Mouse (Mus musculus) embryonic facial prominence, embryonic 10.5 days (tissue): ENCODE results near the gene Cox6b1. TPM values are rescaled to one million over a fixed set of nuclear protein-coding genes. Genes with fewer than 3 reads are reported as not detected.

Source experiments
- DNase-seq: peaks from one replicate; pipeline ENCODE4 v3.0.0-alpha.2; 2017; ENCODE audit warnings: low spot score
- H3K27ac ChIP-seq: fragments of 300-500 bp; sonication (generic); replicated peaks from 2 replicates; pipeline ENCODE4 v1.5.1; 2016; ENCODE audit warnings: mild to moderate bottlenecking
- H3K27me3 ChIP-seq: fragments of 300-500 bp; sonication (generic); replicated peaks from 2 replicates; pipeline ENCODE4 v1.6.1; 2016; ENCODE audit warnings: low read depth, mild to moderate bottlenecking; ENCODE audit not compliant: poor library complexity, severe bottlenecking
- H3K36me3 ChIP-seq: fragments of 300-500 bp; sonication (generic); replicated peaks from 2 replicates; pipeline ENCODE4 v1.6.1; 2016; ENCODE audit warnings: mild to moderate bottlenecking, moderate library complexity
- H3K4me1 ChIP-seq: fragments of 300-500 bp; sonication (generic); 2 replicates; pipeline ENCODE4 v1.6.1; 2016
- H3K4me3 ChIP-seq: fragments of 300-500 bp; sonication (generic); 2 replicates; pipeline ENCODE4 v1.5.1; 2016; ENCODE audit warnings: mild to moderate bottlenecking, moderate library complexity
- H3K9me3 ChIP-seq: fragments of 300-500 bp; sonication (generic); 2 replicates; pipeline ENCODE4 v1.6.1; 2016; ENCODE audit warnings: mild to moderate bottlenecking
- whole genome bisulfite sequencing: fragments of 180-500 bp; shearing (Covaris S2); methylation state at CpG from one replicate; pipeline ENCODE4 v1.1.7; 2016; 5-methylcytosine and 5-hydroxymethylcytosine counted together
- polyA plus RNA-seq: library from polyadenylated mRNA; unstranded; fragments of >200 nt; fragmentation: Nextera tagmentation; extraction: Ambion mirVana; gene quantifications from 2 replicates; pipeline ENCODE4 v1.2.1, GENCODE M21; 2016

Cox6b1 gene
- 776 and 799 TPM in 2 replicates for polyA plus RNA-seq

DNA sequence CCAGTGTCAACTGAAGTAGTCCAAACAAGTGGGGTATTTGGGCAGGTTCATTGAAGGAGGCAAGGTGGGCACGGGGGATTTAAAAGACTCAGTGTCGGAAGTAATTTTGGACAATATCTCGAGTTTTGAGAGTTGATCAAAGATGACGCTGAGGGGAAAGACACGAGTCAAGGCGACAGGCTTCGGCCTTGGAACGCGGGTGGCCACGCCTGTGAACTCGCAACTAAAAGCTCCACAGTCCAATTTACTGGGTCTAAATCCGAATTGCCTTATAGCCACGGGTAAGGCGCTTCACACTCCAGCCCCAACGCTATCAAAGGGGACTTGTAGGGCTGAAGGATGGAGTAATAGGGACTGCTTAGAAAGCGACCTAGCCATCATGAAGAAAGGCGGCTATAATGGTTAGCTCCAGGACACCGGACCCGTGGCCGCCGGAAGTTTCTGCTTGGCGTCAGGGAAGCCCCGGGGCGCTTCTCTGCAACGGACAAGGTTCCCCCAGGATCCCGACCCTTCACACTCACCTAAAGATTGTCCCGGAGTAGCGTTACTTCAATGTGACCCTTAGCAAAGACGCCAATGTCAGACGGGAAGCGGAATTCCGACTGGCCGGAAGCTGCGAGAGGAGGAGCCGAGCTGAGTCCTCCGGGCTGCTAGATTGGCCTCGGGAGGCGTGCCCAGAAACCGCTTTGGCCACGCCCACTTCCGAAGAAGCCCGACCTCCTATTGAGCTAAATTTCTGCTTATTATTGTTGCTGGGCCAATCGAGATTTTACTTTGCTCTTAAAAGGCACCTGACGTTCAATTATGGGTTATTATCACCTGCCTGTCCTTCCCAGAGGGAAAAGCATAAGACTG lies at the start of gene Cox6b1:
TSS of gene Cox6b1 (minus strand) at position 622 of the 855 bp plus-strand sequence.
- Histone ChIP-seq H3K4me1 (peaks cover 10% of the 10 kb centered on the region), H3K9me3 (no peaks in the 10 kb centered on the region), H3K27ac (peak within 1 kb of the TSS; percentile 88), H3K4me3 (peak within 1 kb of the TSS; percentile 92), H3K36me3 (peaks cover 38% of the 10 kb centered on the region), H3K27me3 (peaks cover 8% of the 10 kb centered on the region)
- peak; percentile 93 for DNase-seq
- 2% methylated on average over 44 of the region's 44 CpGs for WGBS

DNA sequence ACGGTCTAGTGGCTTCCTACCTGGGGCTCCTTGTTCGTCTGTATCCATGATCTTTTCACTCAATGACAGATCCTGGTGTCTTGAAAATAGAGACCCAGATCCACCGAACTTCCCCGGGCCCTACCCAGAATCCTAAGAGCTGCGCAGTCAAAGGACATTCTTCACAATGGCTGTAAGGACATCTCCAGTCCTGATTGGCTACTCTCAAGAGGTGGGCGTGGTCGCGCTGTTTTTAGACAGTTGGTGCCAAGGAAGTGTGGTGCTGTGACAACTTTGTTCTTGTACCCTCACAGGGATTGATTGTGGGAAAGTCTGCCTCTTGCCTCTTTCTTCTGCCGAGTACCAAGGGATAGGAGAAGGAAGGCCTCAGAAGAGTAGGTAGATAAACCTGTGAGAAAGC lies 45.5 kb upstream of the Cox6b1 start, which contains the start of gene Pmis2:
TSS of gene Pmis2 (minus strand) at position 126 of the 400 bp plus-strand sequence.
- H3K4me3 ChIP-seq, result no peak within 1 kb of the TSS
- no peak for DNase-seq
- H3K36me3 ChIP-seq, result no peaks in the 10 kb centered on the region
- 66% methylated on average over 9 of the region's 9 CpGs for WGBS
- H3K27me3 ChIP-seq, result 0 out of 2 replicates have a peak, but pooled peaks cover 4% of the 10 kb centered on the region
- no peaks in the 10 kb centered on the region for H3K9me3 ChIP-seq
- H3K4me1 ChIP-seq, result no peaks in the 10 kb centered on the region
- no peak within 1 kb of the TSS for H3K27ac ChIP-seq

DNA sequence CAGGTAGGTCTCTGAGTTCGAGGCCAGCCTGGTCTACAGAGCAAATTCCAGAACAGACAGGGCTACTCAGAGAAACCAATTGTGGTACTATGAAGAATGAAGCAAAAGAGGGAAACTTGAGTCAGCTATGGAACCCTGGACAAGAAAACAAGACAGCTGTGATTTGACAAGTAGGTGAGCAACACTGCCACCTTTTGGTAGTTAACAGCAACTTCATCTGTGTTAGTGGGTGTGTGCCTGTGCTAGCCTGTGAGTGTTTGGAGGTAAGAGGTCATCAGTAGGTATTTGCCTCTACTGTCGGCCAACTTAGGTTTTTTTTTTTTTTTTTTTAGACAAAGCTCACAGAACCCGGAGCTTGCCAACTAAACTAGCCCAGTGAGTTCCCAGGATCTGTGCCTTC lies 43.3 kb upstream of the Cox6b1 start:
- Histone ChIP-seq H3K4me1 (peaks cover 9% of the 10 kb centered on the region), H3K27me3 (0 out of 2 replicates have a peak, but pooled peaks cover 4% of the 10 kb centered on the region), H3K4me3 (no peak overlapping the region), H3K9me3 (no peaks in the 10 kb centered on the region), H3K36me3 (no peaks in the 10 kb centered on the region), H3K27ac (no peak overlapping the region)
- DNase-seq, result no peak
- 44% methylated on average over 3 of the region's 3 CpGs for WGBS

DNA sequence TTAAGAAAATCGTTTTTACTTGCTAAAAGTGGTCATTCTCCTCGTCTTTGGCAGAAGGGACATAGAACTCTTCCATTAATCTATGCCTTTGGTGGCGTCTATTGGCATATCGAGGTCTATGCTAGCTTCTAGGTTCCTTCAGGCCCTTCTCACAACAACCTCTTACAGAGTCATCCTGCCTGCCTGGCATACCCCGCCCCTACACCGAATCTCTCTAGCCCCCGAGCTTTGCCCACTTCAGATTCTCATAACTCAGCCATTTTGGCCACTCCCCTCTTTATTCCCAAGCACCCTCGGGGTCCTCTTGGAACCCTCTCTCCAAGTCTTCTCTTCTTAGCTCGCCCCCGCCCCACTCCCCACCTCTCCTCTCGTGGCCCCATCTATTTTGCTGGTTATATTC lies 39.4 kb upstream of the Cox6b1 start:
- no peaks in the 10 kb centered on the region for H3K9me3 ChIP-seq
- 0 out of 2 replicates have a peak, but pooled peaks cover 4% of the 10 kb centered on the region for H3K27me3 ChIP-seq
- peak overlapping the region; percentile 86 for H3K27ac ChIP-seq
- DNase-seq, result peak; percentile 16
- WGBS, result 9% methylated on average over 11 of the region's 11 CpGs
- peaks cover 14% of the 10 kb centered on the region for H3K4me1 ChIP-seq
- peak overlapping the region; percentile 84 for H3K4me3 ChIP-seq
- H3K36me3 ChIP-seq, result peaks cover 26% of the 10 kb centered on the region

DNA sequence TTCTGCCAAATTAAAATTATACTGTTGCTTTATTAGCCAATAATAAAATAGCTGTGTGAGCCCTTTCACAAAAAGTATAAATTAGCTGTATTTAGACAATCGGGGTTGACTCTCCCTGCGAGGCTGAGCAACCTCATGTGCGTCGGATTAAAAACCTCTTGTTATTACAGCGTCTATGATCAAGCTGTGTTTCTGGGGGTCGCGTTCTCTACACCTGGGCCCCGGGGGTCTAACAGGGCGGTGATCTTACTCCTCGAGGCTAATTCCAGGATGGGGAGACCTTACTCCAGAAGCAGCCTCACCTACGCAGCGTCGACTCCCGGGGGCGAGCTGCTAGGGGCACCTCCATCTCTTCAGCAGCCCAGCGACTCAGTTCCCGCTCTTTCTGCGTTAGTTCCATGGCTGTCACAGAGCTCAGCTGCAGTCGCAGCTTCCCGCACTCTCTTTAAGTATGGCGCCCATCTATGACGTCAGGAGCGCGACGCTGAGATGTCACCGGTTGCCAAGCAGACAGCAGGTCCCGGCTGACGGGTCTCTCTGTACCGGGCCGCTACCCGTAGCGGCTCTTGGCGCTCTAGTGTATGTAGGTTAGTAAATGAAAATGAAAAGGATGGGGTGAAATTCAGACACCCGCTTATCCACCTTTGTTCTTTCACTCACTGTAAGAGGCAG lies 38.7 kb upstream of the Cox6b1 start, which contains the start of gene Haus5:
TSS of gene Haus5 (minus strand) at position 466 of the 672 bp plus-strand sequence.
- peak; percentile 91 for DNase-seq
- Histone ChIP-seq H3K27me3 (0 out of 2 replicates have a peak, but pooled peaks cover 4% of the 10 kb centered on the region), H3K4me1 (peaks cover 14% of the 10 kb centered on the region), H3K36me3 (peaks cover 32% of the 10 kb centered on the region), H3K27ac (peak within 1 kb of the TSS; percentile 86), H3K4me3 (peak within 1 kb of the TSS; percentile 84), H3K9me3 (no peaks in the 10 kb centered on the region)
- WGBS, result under 1% methylated on average over 34 of the region's 34 CpGs

DNA sequence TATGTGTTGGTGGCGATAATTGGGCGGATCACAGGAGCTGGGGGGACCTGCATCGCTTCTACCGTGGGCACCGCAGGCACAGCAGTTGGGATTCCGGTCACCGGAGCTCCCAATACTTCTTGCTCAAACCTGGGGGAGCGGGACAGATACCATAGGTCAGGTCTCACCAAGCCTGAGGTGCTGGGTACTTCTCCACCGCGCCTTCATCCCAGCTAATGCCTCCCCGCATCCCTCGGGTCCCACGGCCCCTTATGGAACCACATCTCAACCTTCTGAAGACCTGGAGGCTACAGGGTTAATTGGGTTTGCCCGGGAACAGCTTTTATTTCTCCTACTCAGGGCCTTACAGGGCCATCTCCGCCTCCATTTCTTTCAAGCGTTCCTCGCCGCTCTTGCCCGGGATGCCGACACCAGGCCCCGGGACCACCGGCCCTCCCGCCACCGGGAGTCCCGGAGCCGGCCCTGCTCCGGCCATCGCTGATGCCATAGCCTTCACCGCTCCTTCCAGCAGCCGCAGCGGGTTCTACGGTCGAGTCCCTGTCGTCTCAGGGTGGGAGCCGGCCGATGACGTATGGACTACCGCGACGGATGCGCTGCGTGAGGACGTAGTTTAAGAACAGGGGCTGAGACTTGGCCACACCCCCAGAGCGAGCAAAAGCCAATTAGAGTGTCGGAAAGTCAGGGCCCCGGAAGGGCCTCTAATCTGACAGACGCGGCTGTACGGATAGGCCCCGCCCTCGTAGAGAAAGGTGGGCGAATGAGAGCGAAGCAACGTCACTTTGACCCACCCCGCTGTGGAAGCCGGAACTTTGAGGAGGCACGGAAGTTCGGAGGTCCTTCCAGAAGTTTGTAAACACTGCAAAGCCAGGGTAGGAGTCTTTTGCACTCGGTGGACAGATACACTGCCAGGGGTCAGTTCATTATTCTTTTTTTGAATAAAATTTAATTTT lies 23.9 kb upstream of the Cox6b1 start, which contains the start of gene Rbm42:
TSS of gene Rbm42 (minus strand) at position 727 of the 950 bp plus-strand sequence.
- peaks cover 14% of the 10 kb centered on the region for H3K4me1 ChIP-seq
- H3K27ac ChIP-seq, result peak within 1 kb of the TSS; percentile 87
- peak within 1 kb of the TSS; percentile 95 for H3K4me3 ChIP-seq
- 2% methylated on average over 59 of the region's 59 CpGs for WGBS
- H3K9me3 ChIP-seq, result no peaks in the 10 kb centered on the region
- H3K27me3 ChIP-seq, result no peaks in the 10 kb centered on the region
- DNase-seq, result peak; percentile 97
- peaks cover 73% of the 10 kb centered on the region for H3K36me3 ChIP-seq

DNA sequence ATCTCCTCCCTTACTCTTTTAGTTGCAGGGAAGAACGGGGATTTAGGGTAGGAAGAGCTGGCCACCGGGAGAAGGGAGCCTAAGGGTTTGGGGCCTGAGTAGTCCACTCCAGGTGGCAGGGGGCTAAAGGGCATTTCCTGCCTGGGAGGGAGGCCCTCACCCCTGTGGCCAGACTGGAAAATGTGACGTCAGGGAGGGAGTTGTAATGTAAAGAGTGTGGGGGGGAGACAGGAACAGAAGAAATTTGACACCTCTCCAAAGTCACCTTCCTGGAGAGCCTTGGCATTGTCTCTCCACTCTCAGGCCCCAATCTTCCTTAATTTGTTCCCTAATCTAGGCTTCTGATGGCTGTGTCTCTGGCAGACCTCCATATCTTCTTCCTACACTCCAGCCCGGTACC lies 13.1 kb upstream of the Cox6b1 start:
- H3K4me3 ChIP-seq, result no peak overlapping the region
- 26% methylated on average over 4 of the region's 4 CpGs for WGBS
- DNase-seq, result peak; percentile 46
- no peak overlapping the region; the same call in 1 of the 2 replicates for H3K27ac ChIP-seq
- H3K27me3 ChIP-seq, result peaks cover 32% of the 10 kb centered on the region
- H3K9me3 ChIP-seq, result no peaks in the 10 kb centered on the region
- H3K36me3 ChIP-seq, result peaks cover 43% of the 10 kb centered on the region
- peaks cover 32% of the 10 kb centered on the region for H3K4me1 ChIP-seq

DNA sequence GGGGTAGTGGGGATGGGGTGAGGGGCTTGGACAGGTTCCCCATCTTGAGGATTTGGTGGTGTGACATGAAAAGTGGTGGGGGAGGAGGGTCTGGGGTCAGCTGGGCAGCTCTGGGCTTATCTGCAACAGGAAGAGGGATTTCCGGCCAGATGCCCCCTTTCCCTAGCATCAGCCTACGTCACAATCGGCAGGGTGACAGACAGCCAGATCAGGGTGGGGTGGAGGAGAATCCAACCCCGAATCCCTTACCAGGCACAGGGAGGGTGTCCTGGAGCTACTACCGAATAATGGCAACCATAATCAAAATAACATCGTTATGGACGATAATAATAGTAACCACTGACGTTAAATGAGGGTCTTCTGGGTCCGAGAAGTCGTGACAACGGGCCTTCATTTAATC lies 10.4 kb upstream of the Cox6b1 start:
- DNase-seq, result peak; percentile 14
- 25% methylated on average over 11 of the region's 11 CpGs for WGBS
- peaks cover 38% of the 10 kb centered on the region for H3K4me1 ChIP-seq
- peaks cover 58% of the 10 kb centered on the region for H3K27me3 ChIP-seq
- H3K9me3 ChIP-seq, result no peaks in the 10 kb centered on the region
- peak overlapping the region; percentile 25 for H3K4me3 ChIP-seq
- H3K27ac ChIP-seq, result no peak overlapping the region
- H3K36me3 ChIP-seq, result peaks cover 16% of the 10 kb centered on the region

DNA sequence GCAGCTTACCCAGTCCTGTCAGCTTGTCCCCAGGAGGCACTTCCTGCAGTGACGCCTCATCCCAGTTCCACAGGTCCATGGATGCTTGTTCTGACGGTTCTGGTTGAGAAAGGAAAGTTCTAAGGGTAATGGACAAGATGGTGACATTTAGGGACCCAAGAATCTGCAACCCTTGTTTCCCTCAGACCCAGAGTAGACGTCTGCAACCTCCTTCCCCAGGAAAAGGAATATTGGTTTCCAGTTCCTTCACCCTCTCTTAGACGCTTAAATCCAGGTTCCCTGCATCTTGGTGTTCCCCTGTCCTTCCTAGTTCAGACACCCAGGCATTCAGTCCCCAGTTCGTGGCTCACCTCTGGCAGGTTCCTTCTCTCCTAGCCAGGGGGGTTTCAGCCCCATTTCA lies 9.8 kb upstream of the Cox6b1 start, which contains the start of gene Etv2:
TSS of gene Etv2 (minus strand) at position 101 of the 400 bp plus-strand sequence.
- peak within 1 kb of the TSS; percentile 43 for H3K4me3 ChIP-seq
- H3K27ac ChIP-seq, result no peak within 1 kb of the TSS; the same call in 1 of the 2 replicates
- H3K27me3 ChIP-seq, result peaks cover 65% of the 10 kb centered on the region
- peaks cover 38% of the 10 kb centered on the region for H3K4me1 ChIP-seq
- peaks cover 10% of the 10 kb centered on the region for H3K36me3 ChIP-seq
- H3K9me3 ChIP-seq, result no peaks in the 10 kb centered on the region
- no peak for DNase-seq
- 4% methylated on average over 5 of the region's 5 CpGs for WGBS

DNA sequence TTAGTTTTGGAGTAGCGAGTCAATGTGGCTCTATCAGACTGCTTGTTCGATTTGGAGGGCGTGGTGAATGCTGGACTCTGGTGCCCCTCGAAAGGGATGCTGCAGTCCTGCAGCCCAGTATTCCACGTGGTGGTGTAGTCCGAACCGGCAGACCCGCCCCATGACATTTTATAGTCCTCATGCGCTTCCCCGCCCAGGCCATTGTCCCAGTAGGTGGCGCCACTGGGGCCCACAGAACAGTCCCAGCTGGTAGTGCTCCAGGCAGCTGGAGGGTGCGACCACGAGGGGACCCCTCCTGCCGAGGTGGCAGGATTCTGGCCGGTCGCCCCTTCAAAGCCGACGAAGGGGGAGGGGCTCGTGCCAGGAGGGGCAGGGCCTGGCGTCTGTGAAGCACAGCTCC lies 8.7 kb upstream of the Cox6b1 start:
- no peaks in the 10 kb centered on the region for H3K36me3 ChIP-seq
- peaks cover 73% of the 10 kb centered on the region for H3K27me3 ChIP-seq
- H3K9me3 ChIP-seq, result no peaks in the 10 kb centered on the region
- no peak overlapping the region; the same call in 1 of the 2 replicates for H3K27ac ChIP-seq
- peak; percentile 82 for DNase-seq
- peak overlapping the region; percentile 43 for H3K4me3 ChIP-seq
- peaks cover 37% of the 10 kb centered on the region for H3K4me1 ChIP-seq
- WGBS, result under 1% methylated on average over 20 of the region's 20 CpGs

DNA sequence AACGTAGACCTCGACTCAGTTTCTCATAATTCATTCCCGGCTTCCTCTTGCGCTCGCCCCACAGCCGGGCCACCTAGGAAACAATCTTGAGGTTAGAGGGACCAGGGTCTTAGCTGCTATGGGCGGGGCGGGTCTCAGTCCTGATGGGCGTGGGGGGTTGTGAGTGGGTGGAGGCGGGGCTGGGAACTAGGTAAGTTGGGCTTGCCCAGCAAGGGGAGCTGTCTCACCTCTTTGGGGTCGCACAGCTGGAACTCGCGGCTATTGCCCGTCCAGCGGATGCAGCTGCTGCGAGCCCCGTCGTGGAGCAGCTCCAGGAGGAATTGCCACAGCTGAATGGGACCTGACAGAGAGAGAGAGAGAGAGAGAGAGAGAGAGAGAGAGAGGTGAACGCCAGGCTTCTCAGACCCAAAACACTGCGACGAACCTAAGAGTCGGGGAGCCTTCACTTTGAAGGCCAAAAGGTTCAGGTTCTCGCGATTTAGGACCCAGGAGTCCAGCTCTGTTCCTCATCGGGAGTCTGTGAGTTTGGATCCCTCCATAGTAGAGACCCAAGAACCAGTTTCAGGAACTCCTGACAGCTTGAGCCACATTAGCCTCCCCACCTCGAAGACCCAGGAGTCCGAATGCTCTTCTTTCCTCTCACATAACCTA lies 7.9 kb upstream of the Cox6b1 start:
- Histone ChIP-seq H3K4me1 (peaks cover 30% of the 10 kb centered on the region), H3K36me3 (no peaks in the 10 kb centered on the region), H3K4me3 (peak overlapping the region; percentile 43), H3K27ac (no peak overlapping the region), H3K27me3 (peaks cover 73% of the 10 kb centered on the region), H3K9me3 (no peaks in the 10 kb centered on the region)
- 7% methylated on average over 27 of the region's 27 CpGs for WGBS
- DNase-seq, result peak; percentile 42
